Mouse (Mus musculus) forebrain, embryonic 13.5 days (tissue): ENCODE data around the gene 4930564D02Rik. TPM values are rescaled to one million over a fixed set of nuclear protein-coding genes. Genes with fewer than 3 reads are reported as not detected.

Experiments
- ATAC-seq: fragments of 200-750 bp; cut with Nextera tagmentation; 2 replicates; pipeline ENCODE4 v1.8.0; 2017
- H3K27ac ChIP-seq: fragments of 300-500 bp; sonication (generic); 2 replicates; pipeline ENCODE4 v1.5.1; 2015; ENCODE audit warnings: inconsistent platforms, mild to moderate bottlenecking, moderate library complexity
- H3K27me3 ChIP-seq: fragments of 300-500 bp; sonication (generic); 2 replicates; pipeline ENCODE4 v1.6.1; 2015; ENCODE audit warnings: mild to moderate bottlenecking, inconsistent platforms
- H3K36me3 ChIP-seq: fragments of 300-500 bp; sonication (generic); 2 replicates; pipeline ENCODE4 v1.6.1; 2015; ENCODE audit warnings: mild to moderate bottlenecking, inconsistent platforms; ENCODE audit not compliant: poor library complexity, severe bottlenecking
- H3K4me1 ChIP-seq: fragments of 300-500 bp; sonication (generic); 2 replicates; pipeline ENCODE4 v1.6.1; 2015; ENCODE audit warnings: inconsistent platforms
- H3K4me2 ChIP-seq: fragments of 300-500 bp; sonication (generic); 2 replicates; pipeline ENCODE4 v1.6.1; 2015; ENCODE audit warnings: inconsistent platforms, mild to moderate bottlenecking, moderate library complexity
- H3K4me3 ChIP-seq: fragments of 300-500 bp; sonication (generic); 2 replicates; pipeline ENCODE4 v1.5.1; 2015; ENCODE audit warnings: mild to moderate bottlenecking, inconsistent platforms
- H3K9ac ChIP-seq: fragments of 300-500 bp; sonication (generic); 2 replicates; pipeline ENCODE4 v1.6.1; 2015; ENCODE audit warnings: mild to moderate bottlenecking, inconsistent platforms
- H3K9me3 ChIP-seq: fragments of 300-500 bp; sonication (generic); replicated peaks from 2 replicates; pipeline ENCODE4 v1.6.1; 2016; ENCODE audit warnings: inconsistent platforms
- WGBS: fragments of 180-500 bp; shearing (Covaris S2); methylation state at CpG from one replicate; pipeline ENCODE4 v1.1.7; 2015; 5-methylcytosine and 5-hydroxymethylcytosine counted together
- polyA plus RNA-seq: library from polyadenylated mRNA; unstranded; fragments of >200 nt; fragmentation: Nextera tagmentation; extraction: Ambion mirVana; gene quantifications from 2 replicates; pipeline ENCODE4 v1.2.1, GENCODE M21; 2015

The 4930564D02Rik gene
- not detected in 2 replicates for polyA plus RNA-seq

- no peak within 1 kb of the TSS for H3K4me2 ChIP-seq
- WGBS, result 88% methylated on average over 10 of the region's 10 CpGs
- H3K4me3 ChIP-seq, result no peak within 1 kb of the TSS
Measured at GRCm38 (mm10) chr3:105066544-105066943, at the start of gene 4930564D02Rik. TSS of gene 4930564D02Rik (plus strand) at chr3:105066844.

GRCm38 (mm10) chr3:105017314-105017713 is 49.3 kb upstream of the 4930564D02Rik start:
- WGBS, result 88% methylated on average over 8 of the region's 8 CpGs
- Histone ChIP-seq H3K4me2 (no peak overlapping the region), H3K36me3 (peaks cover 7% of the 10 kb centered on the region; the same call in 1 of the 2 replicates), H3K27ac (peak overlapping the region; percentile 19; the same call in 1 of the 2 replicates), H3K9ac (no peak overlapping the region), H3K4me3 (no peak overlapping the region), H3K4me1 (peaks cover 24% of the 10 kb centered on the region), H3K27me3 (no peaks in the 10 kb centered on the region), H3K9me3 (no peaks in the 10 kb centered on the region)
- no peak for ATAC-seq

More at GRCm38 (mm10) chr3:105066544-105066943, at the start of gene 4930564D02Rik:
- Histone ChIP-seq H3K9me3 (no peaks in the 10 kb centered on the region), H3K27ac (no peak within 1 kb of the TSS), H3K9ac (no peak within 1 kb of the TSS), H3K36me3 (no peaks in the 10 kb centered on the region), H3K27me3 (no peaks in the 10 kb centered on the region), H3K4me1 (no peaks in the 10 kb centered on the region)
- no peak for ATAC-seq

- WGBS, result 90% methylated on average over 10 of the region's 10 CpGs
- H3K4me3 ChIP-seq, result no peak overlapping the region
Measured at GRCm38 (mm10) chr3:105018085-105018782, 48.4 kb upstream of the 4930564D02Rik start.

GRCm38 (mm10) chr3:105018783-105019105 is 47.9 kb upstream of the 4930564D02Rik start:
- H3K4me3 ChIP-seq, result no peak overlapping the region
- WGBS, result 88% methylated on average over 6 of the region's 6 CpGs
- no peak for ATAC-seq

More at GRCm38 (mm10) chr3:105018085-105018782, 48.4 kb upstream of the 4930564D02Rik start:
- Histone ChIP-seq H3K9ac (no peak overlapping the region), H3K4me1 (peaks cover 24% of the 10 kb centered on the region), H3K4me2 (no peak overlapping the region), H3K9me3 (no peaks in the 10 kb centered on the region), H3K36me3 (peaks cover 5% of the 10 kb centered on the region; the same call in 1 of the 2 replicates), H3K27me3 (no peaks in the 10 kb centered on the region), H3K27ac (no peak overlapping the region)
- no peak for ATAC-seq

GRCm38 (mm10) chr3:105019826-105020692 is 46.6 kb upstream of the 4930564D02Rik start:
- Histone ChIP-seq H3K27me3 (no peaks in the 10 kb centered on the region), H3K36me3 (peaks cover 15% of the 10 kb centered on the region), H3K27ac (no peak overlapping the region), H3K4me2 (no peak overlapping the region), H3K9me3 (no peaks in the 10 kb centered on the region), H3K9ac (no peak overlapping the region), H3K4me1 (peaks cover 24% of the 10 kb centered on the region), H3K4me3 (no peak overlapping the region)
- ATAC-seq, result no peak
- WGBS, result 55% methylated on average over 12 of the region's 12 CpGs

More at GRCm38 (mm10) chr3:105018783-105019105, 47.9 kb upstream of the 4930564D02Rik start:
- Histone ChIP-seq H3K9ac (no peak overlapping the region), H3K36me3 (peaks cover 8% of the 10 kb centered on the region; the same call in 1 of the 2 replicates), H3K27me3 (no peaks in the 10 kb centered on the region), H3K27ac (no peak overlapping the region), H3K4me2 (no peak overlapping the region), H3K4me1 (peaks cover 24% of the 10 kb centered on the region), H3K9me3 (no peaks in the 10 kb centered on the region)

GRCm38 (mm10) chr3:105023371-105024005 is 43.2 kb upstream of the 4930564D02Rik start:
- ATAC-seq, result no peak
- peaks cover 26% of the 10 kb centered on the region for H3K36me3 ChIP-seq
- no peaks in the 10 kb centered on the region for H3K27me3 ChIP-seq
- no peak overlapping the region for H3K4me3 ChIP-seq
- no peak overlapping the region for H3K9ac ChIP-seq
- no peaks in the 10 kb centered on the region for H3K9me3 ChIP-seq
- H3K4me2 ChIP-seq, result no peak overlapping the region
- peaks cover 12% of the 10 kb centered on the region for H3K4me1 ChIP-seq
- WGBS, result 86% methylated on average over 10 of the region's 10 CpGs
- H3K27ac ChIP-seq, result no peak overlapping the region

GRCm38 (mm10) chr3:105036281-105036847 is 30.3 kb upstream of the 4930564D02Rik start:
- H3K9me3 ChIP-seq, result no peaks in the 10 kb centered on the region
- H3K27ac ChIP-seq, result no peak overlapping the region
- WGBS, result 87% methylated on average over 10 of the region's 10 CpGs
- H3K4me3 ChIP-seq, result no peak overlapping the region
- no peak overlapping the region for H3K4me2 ChIP-seq
- peaks cover 17% of the 10 kb centered on the region for H3K4me1 ChIP-seq
- no peak overlapping the region for H3K9ac ChIP-seq
- ATAC-seq, result no peak
- H3K36me3 ChIP-seq, result peaks cover 71% of the 10 kb centered on the region
- no peaks in the 10 kb centered on the region for H3K27me3 ChIP-seq

GRCm38 (mm10) chr3:105037240-105037770 is 29.3 kb upstream of the 4930564D02Rik start:
- H3K4me2 ChIP-seq, result no peak overlapping the region
- H3K4me1 ChIP-seq, result peaks cover 17% of the 10 kb centered on the region
- H3K27ac ChIP-seq, result no peak overlapping the region
- H3K9ac ChIP-seq, result no peak overlapping the region
- no peaks in the 10 kb centered on the region for H3K27me3 ChIP-seq
- H3K4me3 ChIP-seq, result no peak overlapping the region
- ATAC-seq, result no peak
- 92% methylated on average over 6 of the region's 6 CpGs for WGBS
- peaks cover 61% of the 10 kb centered on the region for H3K36me3 ChIP-seq
- no peaks in the 10 kb centered on the region for H3K9me3 ChIP-seq

GRCm38 (mm10) chr3:105040002-105040401 is 26.6 kb upstream of the 4930564D02Rik start:
- H3K9me3 ChIP-seq, result no peaks in the 10 kb centered on the region
- WGBS, result 48% methylated on average over 8 of the region's 8 CpGs
- no peak overlapping the region; the same call in 1 of the 2 replicates for H3K27ac ChIP-seq
- no peak overlapping the region for H3K9ac ChIP-seq
- H3K36me3 ChIP-seq, result peaks cover 36% of the 10 kb centered on the region
- no peaks in the 10 kb centered on the region for H3K27me3 ChIP-seq
- H3K4me1 ChIP-seq, result peaks cover 26% of the 10 kb centered on the region
- peak; percentile 66 for ATAC-seq
- H3K4me2 ChIP-seq, result no peak overlapping the region
- no peak overlapping the region for H3K4me3 ChIP-seq

GRCm38 (mm10) chr3:105040983-105041625 is 25.5 kb upstream of the 4930564D02Rik start:
- Histone ChIP-seq H3K4me1 (peaks cover 32% of the 10 kb centered on the region), H3K36me3 (peaks cover 25% of the 10 kb centered on the region), H3K4me3 (no peak overlapping the region), H3K4me2 (no peak overlapping the region), H3K9me3 (no peaks in the 10 kb centered on the region), H3K27me3 (no peaks in the 10 kb centered on the region), H3K27ac (no peak overlapping the region), H3K9ac (no peak overlapping the region)
- ATAC-seq, result 0 out of 2 replicates have a peak, but pooled peaks have one; percentile 14
- WGBS, result 95% methylated on average over 9 of the region's 9 CpGs

- Histone ChIP-seq H3K4me2 (no peak overlapping the region), H3K36me3 (0 out of 2 replicates have a peak, but pooled peaks cover under 1% of the 10 kb centered on the region), H3K27ac (no peak overlapping the region), H3K27me3 (no peaks in the 10 kb centered on the region), H3K4me3 (no peak overlapping the region), H3K9me3 (no peaks in the 10 kb centered on the region), H3K4me1 (peaks cover 44% of the 10 kb centered on the region), H3K9ac (no peak overlapping the region)
- WGBS, result 88% methylated on average over 5 of the region's 5 CpGs
- ATAC-seq, result no peak
Measured at GRCm38 (mm10) chr3:105043746-105044145, 22.9 kb upstream of the 4930564D02Rik start.
